Mouse (Mus musculus) liver, adult 2 months (tissue): ENCODE measurements at regions not wholly inside any gene's neighbourhood (a gene's known extent, or its start where the extent isn't known, plus 50 kb on each side); places are given as distances from the start of the nearest gene placed in this dataset.

Source experiments
- DNase-seq: peaks from one replicate; pipeline ENCODE4 v3.0.0-alpha.2; 2011; ENCODE audit warnings: low read depth, low spot score; ENCODE audit errors: extremely low read depth
- H3K27ac ChIP-seq: fragments of 200-500 bp; replicated peaks from 2 replicates; pipeline ENCODE4 v1.5.1; 2012; ENCODE audit warnings: low read depth, mild to moderate bottlenecking, control low read depth, inconsistent platforms, low read length; ENCODE audit not compliant: insufficient read depth
- H3K27me3 ChIP-seq: fragments of 200-500 bp; 2 replicates; pipeline ENCODE4 v1.6.1; 2012; ENCODE audit warnings: mild to moderate bottlenecking, moderate library complexity, low read length, inconsistent platforms; ENCODE audit not compliant: control insufficient read depth, insufficient read depth
- H3K36me3 ChIP-seq: fragments of 200-500 bp; 2 replicates; pipeline ENCODE4 v1.6.1; 2012; ENCODE audit warnings: low read length, inconsistent platforms; ENCODE audit not compliant: control insufficient read depth, insufficient read depth
- H3K4me1 ChIP-seq: fragments of 200-500 bp; 2 replicates; pipeline ENCODE4 v1.6.1; 2011; ENCODE audit warnings: low read length; ENCODE audit not compliant: control insufficient read depth, insufficient read depth
- H3K4me3 ChIP-seq: fragments of 200-500 bp; 2 replicates; pipeline ENCODE4 v1.5.1; 2011; ENCODE audit warnings: low read depth, mild to moderate bottlenecking, control low read depth, low read length, moderate library complexity; ENCODE audit not compliant: insufficient read depth
- H3K79me2 ChIP-seq: fragments of 200-500 bp; 2 replicates; pipeline ENCODE4 v1.6.1; 2012; ENCODE audit warnings: inconsistent platforms, mild to moderate bottlenecking, low read length, moderate library complexity; ENCODE audit not compliant: control insufficient read depth, insufficient read depth
- H3K9ac ChIP-seq: fragments of 200-500 bp; 2 replicates; pipeline ENCODE4 v1.6.1; 2012; ENCODE audit warnings: low read depth, mild to moderate bottlenecking, control low read depth, inconsistent platforms, low read length
- CTCF ChIP-seq: fragments of 200-500 bp; IDR thresholded peaks from 2 replicates; pipeline ENCODE4 v1.5.1; 2011; ENCODE audit warnings: low read depth, low read length, control low read depth
- POLR2A ChIP-seq: fragments of 200-500 bp; IDR thresholded peaks from 2 replicates; pipeline ENCODE4 v1.6.1; 2011; ENCODE audit warnings: low read length, control low read depth; ENCODE audit not compliant: insufficient read depth; ENCODE audit errors: extremely low read depth
- WGBS: fragments of 180-500 bp; shearing (Covaris S2); methylation state at CpG from one replicate; pipeline ENCODE4 v1.1.7; 2018; 5-methylcytosine and 5-hydroxymethylcytosine counted together

- 79% methylated on average over 2 of the region's 2 CpGs for whole genome bisulfite sequencing
- H3K36me3 ChIP-seq = no peaks in the 10 kb centered on the region
- TF ChIP-seq CTCF = no peak
- no peak for TF ChIP-seq POLR2A
- H3K27ac ChIP-seq = no peak overlapping the region
- no peaks in the 10 kb centered on the region for H3K4me1 ChIP-seq
- no peak for DNase-seq
- no peak overlapping the region for H3K4me3 ChIP-seq
- H3K27me3 ChIP-seq = no peaks in the 10 kb centered on the region
- H3K79me2 ChIP-seq = no peaks in the 10 kb centered on the region
- H3K9ac ChIP-seq = no peak overlapping the region
Observed at GRCm38 (mm10) chr11:110588280-110588679, 189.4 kb downstream of the Map2k6 start.

- Histone ChIP-seq H3K4me1 (no peaks in the 10 kb centered on the region), H3K36me3 (no peaks in the 10 kb centered on the region), H3K9ac (no peak overlapping the region), H3K79me2 (no peaks in the 10 kb centered on the region), H3K27me3 (no peaks in the 10 kb centered on the region; the same call in 1 of the 2 replicates), H3K27ac (no peak overlapping the region), H3K4me3 (no peak overlapping the region)
- DNase-seq = no peak
- TF ChIP-seq CTCF = no peak
- no peak for TF ChIP-seq POLR2A
- WGBS = 81% methylated on average over 7 of the region's 7 CpGs
Observed at GRCm38 (mm10) chr11:110595266-110595862, 196.4 kb downstream of the Map2k6 start.

- TF ChIP-seq CTCF (no peak), POLR2A (no peak)
- no peaks in the 10 kb centered on the region for H3K4me1 ChIP-seq
- H3K27me3 ChIP-seq = no peaks in the 10 kb centered on the region
- no peaks in the 10 kb centered on the region for H3K79me2 ChIP-seq
- no peak overlapping the region for H3K27ac ChIP-seq
- H3K9ac ChIP-seq = no peak overlapping the region
- H3K4me3 ChIP-seq = no peak overlapping the region
- DNase-seq = no peak
- H3K36me3 ChIP-seq = no peaks in the 10 kb centered on the region
- 78% methylated on average over 10 of the region's 10 CpGs for WGBS
Observed at GRCm38 (mm10) chr11:110605041-110605882, 206.3 kb downstream of the Map2k6 start.

GRCm38 (mm10) chr11:110609276-110609675 lies 210.4 kb downstream of the Map2k6 start:
- no peaks in the 10 kb centered on the region for H3K27me3 ChIP-seq
- no peak overlapping the region for H3K4me3 ChIP-seq
- TF ChIP-seq POLR2A = no peak
- no peak for TF ChIP-seq CTCF
- no peaks in the 10 kb centered on the region for H3K79me2 ChIP-seq
- no peak for DNase-seq
- no peak overlapping the region for H3K9ac ChIP-seq
- no peak overlapping the region for H3K27ac ChIP-seq
- no peaks in the 10 kb centered on the region for H3K36me3 ChIP-seq
- WGBS = 83% methylated on average over 2 of the region's 2 CpGs
- no peaks in the 10 kb centered on the region for H3K4me1 ChIP-seq

GRCm38 (mm10) chr11:110610831-110611230 lies 211.9 kb downstream of the Map2k6 start:
- 84% methylated on average over 7 of the region's 7 CpGs for WGBS
- Histone ChIP-seq H3K9ac (no peak overlapping the region), H3K79me2 (no peaks in the 10 kb centered on the region), H3K4me1 (no peaks in the 10 kb centered on the region), H3K36me3 (no peaks in the 10 kb centered on the region), H3K27me3 (no peaks in the 10 kb centered on the region), H3K27ac (no peak overlapping the region), H3K4me3 (no peak overlapping the region)
- TF ChIP-seq CTCF (no peak), POLR2A (no peak)
- no peak for DNase-seq

- Histone ChIP-seq H3K27ac (no peak overlapping the region), H3K36me3 (no peaks in the 10 kb centered on the region), H3K4me1 (no peaks in the 10 kb centered on the region), H3K27me3 (no peaks in the 10 kb centered on the region), H3K9ac (no peak overlapping the region), H3K79me2 (no peaks in the 10 kb centered on the region), H3K4me3 (no peak overlapping the region)
- no peak for DNase-seq
- WGBS = 70% methylated on average over 6 of the region's 6 CpGs
- no peak for TF ChIP-seq POLR2A
- no peak for TF ChIP-seq CTCF
Observed at GRCm38 (mm10) chr11:110632001-110632400, 233.1 kb downstream of the Map2k6 start.
